Mouse (Mus musculus) embryonic fibroblast, embryonic 13.5 days (primary cell): ENCODE results near the gene Fcgr3. TPM values are rescaled to one million over a fixed set of nuclear protein-coding genes. Genes with fewer than 3 reads are reported as not detected.

Experiments
- H3K27ac ChIP-seq: 2 replicates; pipeline ENCODE4 v1.5.1; 2012; ENCODE audit warnings: low read length, control low read depth, inconsistent platforms; ENCODE audit not compliant: insufficient read depth
- H3K4me1 ChIP-seq: 2 replicates; pipeline ENCODE4 v1.6.1; 2011; ENCODE audit warnings: low read length; ENCODE audit not compliant: control insufficient read depth, insufficient read depth
- H3K4me3 ChIP-seq: 2 replicates; pipeline ENCODE4 v1.5.1; 2011; ENCODE audit warnings: mild to moderate bottlenecking, control low read depth, low read length; ENCODE audit not compliant: insufficient read depth
- CTCF ChIP-seq: IDR thresholded peaks from 2 replicates; pipeline ENCODE4 v1.5.1; 2011; ENCODE audit warnings: mild to moderate bottlenecking, control low read depth, low read length, moderate library complexity, borderline replicate concordance; ENCODE audit not compliant: insufficient read depth
- POLR2A ChIP-seq: IDR thresholded peaks from 2 replicates; pipeline ENCODE4 v1.6.1; 2011; ENCODE audit warnings: low read depth, mild to moderate bottlenecking, control low read depth, low read length, moderate library complexity
- polyA plus RNA-seq: library from polyadenylated mRNA; stranded (reverse); fragments of >200 nt; gene quantifications from 2 replicates; pipeline ENCODE4 v1.2.4, GENCODE M21; 2011; ENCODE audit warnings: low read depth; ENCODE audit not compliant: missing spikeins, insufficient read length

The Fcgr3 gene
- polyA plus RNA-seq, 1 experiment = 3.9 TPM

DNA sequence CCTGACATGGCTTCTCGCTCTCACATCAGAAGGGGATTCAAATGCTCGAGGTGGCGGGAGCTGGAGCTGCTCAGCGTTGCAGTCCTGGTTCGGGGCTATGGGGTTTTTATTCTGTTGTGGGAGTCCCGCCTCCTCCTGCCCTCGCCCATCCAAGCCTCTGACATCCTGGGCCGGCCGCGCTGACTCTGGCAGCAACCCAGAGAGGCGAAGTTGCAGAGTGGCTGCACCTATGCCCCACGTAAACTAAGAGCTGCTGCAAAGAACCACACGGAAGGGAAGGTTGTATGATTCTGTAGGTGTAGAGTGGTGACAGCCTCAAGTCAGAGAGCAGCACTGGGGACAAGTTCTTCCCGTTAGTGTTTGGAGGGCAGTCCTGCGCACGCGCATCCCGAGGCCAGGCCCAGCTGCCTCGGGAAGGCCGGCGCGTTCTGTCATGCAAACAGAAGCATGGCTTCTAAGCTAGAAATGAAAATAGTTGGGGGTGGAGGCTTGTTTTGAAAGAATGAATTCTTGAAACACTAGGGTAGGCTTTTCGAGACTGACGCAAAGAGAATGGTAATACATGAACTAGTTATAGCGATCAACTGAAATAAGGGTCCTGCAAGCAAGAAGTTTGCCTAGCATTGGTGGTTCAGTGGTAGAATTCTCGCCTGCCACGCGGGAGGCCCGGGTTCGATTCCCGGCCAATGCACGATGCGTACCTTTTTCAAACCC, 20.2 kb downstream of the Fcgr3 start:
- Histone ChIP-seq H3K27ac (peak overlapping the region; percentile 68), H3K4me1 (no peaks in the 10 kb centered on the region), H3K4me3 (peak overlapping the region; percentile 84)
- TF ChIP-seq POLR2A (peak; percentile 45), CTCF (no peak)

DNA sequence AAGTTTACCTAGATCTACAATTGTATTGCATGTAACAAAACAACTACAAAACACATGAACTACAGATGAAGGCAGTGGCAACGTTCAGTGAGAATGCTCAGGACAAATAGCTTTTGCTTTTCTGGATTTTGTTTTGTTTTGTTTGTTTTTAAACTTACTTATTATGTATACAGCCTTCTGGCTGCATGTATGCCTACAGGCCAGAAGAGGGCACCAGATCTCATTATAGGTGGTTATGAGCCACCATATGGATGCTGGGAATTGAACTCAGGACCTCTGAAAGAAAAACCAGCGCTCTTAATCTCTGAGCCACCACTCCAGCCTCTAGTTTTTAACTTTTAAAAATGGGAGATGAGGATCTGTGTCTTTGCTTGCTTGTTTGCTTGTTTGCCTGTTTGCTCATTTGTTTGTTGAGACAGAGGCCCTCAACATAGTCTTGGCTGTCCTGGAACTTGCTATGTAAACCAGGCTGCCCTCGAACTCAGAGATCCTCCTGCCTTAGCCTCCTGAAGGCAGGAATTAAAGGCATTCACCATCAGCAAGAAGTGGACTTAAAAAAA, 21.1 kb downstream of the Fcgr3 start:
- Histone ChIP-seq H3K4me1 (no peaks in the 10 kb centered on the region), H3K4me3 (peak overlapping the region; percentile 84), H3K27ac (no peak overlapping the region)
- TF ChIP-seq CTCF (no peak), POLR2A (no peak)

DNA sequence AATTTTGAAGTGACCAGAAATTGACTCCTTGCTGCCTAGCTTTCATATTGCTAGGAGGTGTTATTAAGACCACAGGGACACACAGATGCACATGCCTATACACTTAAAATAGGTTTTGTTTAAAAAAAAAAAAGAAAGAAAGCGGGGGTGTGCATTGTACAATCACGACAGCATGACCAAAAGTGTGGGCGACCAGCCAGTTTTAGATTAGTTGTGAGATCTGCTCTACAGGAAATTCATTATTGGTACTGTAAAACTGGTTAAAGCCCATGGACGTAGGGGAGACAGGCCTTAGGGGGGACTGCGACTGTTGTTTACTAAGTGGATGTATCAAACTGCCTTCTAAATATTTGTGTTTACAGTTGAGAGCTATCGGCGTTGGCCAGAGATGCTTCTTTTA, 24.9 kb downstream of the Fcgr3 start:
- Histone ChIP-seq H3K4me3 (no peak overlapping the region), H3K27ac (no peak overlapping the region), H3K4me1 (no peaks in the 10 kb centered on the region; the same call in 1 of the 2 replicates)
- no peak for TF ChIP-seq CTCF
- TF ChIP-seq POLR2A = no peak

DNA sequence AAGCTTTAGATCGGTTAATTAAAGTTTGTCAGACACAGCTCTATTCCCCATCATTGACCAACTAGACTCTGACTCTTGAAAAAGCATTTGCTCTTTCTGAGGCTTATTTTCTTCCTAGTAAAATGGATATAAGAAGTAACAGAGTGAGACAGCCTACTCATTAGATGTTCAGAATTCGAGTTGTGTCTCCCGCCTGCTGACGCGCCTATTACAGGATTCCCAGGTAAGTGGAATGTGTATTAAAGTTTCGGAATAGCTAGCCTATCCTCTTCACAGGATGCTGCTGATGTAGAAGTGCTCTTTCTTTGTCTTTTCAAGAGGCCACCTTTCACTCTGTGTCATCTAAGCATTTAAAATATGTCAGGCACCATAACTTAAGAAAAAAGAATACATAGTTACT, 25.6 kb downstream of the Fcgr3 start:
- Histone ChIP-seq H3K27ac (no peak overlapping the region), H3K4me3 (no peak overlapping the region), H3K4me1 (no peaks in the 10 kb centered on the region; the same call in 1 of the 2 replicates)
- TF ChIP-seq CTCF (no peak), POLR2A (no peak)

DNA sequence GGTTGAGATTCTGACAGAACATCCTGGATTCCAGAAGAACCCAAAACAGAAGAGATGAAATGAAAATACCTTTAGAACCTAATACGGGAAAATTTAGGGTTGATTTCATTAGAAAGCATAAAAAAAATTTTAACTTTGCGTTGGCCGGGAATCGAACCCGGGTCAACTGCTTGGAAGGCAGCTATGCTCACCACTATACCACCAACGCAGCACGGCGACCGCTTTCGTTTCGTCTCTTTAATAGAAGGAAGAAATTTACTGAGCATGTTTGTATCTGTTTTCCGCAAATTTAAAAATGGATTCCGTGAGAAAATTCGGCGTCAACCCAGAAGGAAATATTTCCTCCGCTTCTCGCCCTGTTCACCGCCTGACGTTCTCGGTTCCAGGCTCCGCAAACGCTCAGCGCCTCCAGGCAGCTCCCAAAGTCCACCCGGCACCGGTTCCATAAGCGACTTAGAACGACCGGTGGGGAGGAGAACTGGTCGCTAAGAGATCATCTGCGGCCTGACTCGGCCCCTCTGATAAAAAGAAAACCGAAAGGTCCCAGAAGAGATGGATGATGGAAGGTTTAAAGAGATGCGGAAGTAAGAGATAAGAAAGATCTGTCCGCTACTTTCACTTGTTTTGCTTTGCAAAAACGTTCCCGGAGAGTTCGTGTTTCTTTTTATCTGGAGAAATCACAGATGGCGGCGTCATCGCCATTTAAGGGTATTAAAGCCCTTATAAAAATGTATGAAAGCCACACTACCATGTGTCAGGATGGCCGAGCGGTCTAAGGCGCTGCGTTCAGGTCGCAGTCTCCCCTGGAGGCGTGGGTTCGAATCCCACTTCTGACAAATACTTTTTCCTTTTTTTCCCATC, 26.6 kb downstream of the Fcgr3 start:
- H3K4me1 ChIP-seq = no peaks in the 10 kb centered on the region; the same call in 1 of the 2 replicates
- peak overlapping the region; percentile 98 for H3K4me3 ChIP-seq
- H3K27ac ChIP-seq = no peak overlapping the region
- TF ChIP-seq POLR2A (no peak), CTCF (no peak)

DNA sequence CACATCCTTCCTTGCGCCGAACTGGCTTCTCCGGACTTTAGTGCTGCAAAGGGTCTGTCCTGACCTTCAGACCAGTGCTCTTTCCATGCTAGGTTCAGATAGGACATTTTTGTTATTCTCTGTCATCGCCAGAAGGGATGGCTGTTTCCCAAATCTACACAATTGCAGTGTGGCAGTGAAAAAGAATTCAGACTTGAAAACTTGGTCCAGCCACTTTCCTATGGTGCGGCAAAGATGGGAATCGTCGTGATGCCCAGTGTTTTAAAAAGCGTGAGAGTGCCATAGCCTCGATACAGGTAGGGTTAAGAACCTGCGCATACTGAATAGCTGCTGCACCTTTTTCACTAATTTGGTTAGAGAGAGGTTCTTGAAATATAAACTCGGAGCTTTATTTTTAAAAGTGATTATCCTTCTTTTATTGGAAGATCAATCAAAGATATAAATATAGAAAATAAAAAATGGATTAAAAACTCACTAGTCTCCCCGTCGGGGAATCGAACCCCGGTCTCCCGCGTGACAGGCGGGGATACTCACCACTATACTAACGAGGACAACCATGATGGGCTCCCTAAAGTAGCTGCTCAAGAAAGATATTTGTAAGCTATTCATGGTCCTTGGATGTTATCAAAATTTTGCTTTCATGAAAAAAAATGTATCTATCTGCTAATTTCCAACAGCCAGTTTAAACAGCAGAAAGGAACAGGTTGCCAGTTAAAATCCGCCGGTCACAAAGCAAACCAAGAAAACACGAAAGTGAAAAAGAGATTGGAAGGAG, 28.0 kb downstream of the Fcgr3 start:
- Histone ChIP-seq H3K4me1 (no peaks in the 10 kb centered on the region; the same call in 1 of the 2 replicates), H3K4me3 (peak overlapping the region; percentile 99), H3K27ac (no peak overlapping the region)
- TF ChIP-seq CTCF (no peak), POLR2A (no peak)

DNA sequence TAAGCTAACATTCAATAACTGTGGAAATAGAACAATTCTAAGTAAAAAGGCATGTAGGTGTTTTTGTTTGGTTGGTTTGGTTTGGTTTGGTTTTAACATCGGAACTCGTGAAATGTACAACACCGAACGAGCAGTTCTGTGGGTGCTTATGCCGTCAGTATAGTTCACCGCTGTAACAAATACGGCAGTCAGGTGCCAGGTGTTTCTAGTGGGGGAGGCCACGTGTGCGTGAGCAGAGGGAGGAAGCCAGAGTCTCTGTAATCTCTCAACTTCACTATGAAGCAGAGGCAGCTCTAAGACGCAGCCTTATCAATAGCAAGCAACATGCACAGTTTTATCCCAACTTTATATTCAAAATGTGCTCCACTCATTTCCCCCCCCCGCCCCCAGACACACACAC, 29.1 kb downstream of the Fcgr3 start:
- Histone ChIP-seq H3K4me3 (no peak overlapping the region), H3K27ac (no peak overlapping the region), H3K4me1 (no peaks in the 10 kb centered on the region; the same call in 1 of the 2 replicates)
- TF ChIP-seq POLR2A (no peak), CTCF (no peak)

DNA sequence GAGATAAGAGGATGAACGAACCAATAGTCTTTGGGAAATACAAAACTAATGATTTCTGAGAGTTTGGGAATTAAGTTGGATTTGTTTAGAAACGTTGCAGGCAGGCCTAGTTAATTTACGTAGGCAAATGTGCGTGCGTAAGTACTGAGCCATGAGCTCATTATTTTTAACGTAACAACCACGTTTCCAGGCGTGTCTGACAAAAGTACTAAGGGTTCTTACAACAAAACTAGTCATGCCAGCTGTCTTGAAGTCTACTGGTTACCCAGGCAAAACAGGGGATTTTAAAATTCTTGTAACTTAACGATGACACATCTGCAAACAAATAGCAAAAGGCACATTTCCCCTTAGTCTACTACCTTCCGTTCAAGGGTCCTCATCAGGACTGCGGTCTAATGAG, 30.5 kb downstream of the Fcgr3 start:
- H3K4me1 ChIP-seq = no peaks in the 10 kb centered on the region; the same call in 1 of the 2 replicates
- TF ChIP-seq CTCF (no peak), POLR2A (no peak)
- H3K27ac ChIP-seq = no peak overlapping the region
- peak overlapping the region; percentile 54 for H3K4me3 ChIP-seq

DNA sequence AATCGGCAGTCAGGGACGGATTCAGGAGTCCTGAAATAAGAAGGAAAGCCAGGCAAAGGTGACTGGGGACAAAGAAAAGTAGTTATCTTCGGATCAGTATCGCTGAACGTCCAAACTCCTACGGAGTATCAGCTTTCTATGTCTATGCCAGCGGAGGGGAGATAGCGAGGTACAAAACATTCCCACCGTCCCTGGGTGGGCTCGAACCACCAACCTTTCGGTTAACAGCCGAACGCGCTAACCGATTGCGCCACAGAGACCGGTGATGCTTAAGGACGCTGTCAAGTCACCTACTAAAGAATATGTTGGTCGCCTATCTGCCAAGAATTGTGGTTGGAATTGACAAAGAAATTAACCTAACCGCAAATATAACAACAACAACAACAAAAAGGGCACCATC, 31.0 kb downstream of the Fcgr3 start:
- TF ChIP-seq CTCF (no peak), POLR2A (no peak)
- Histone ChIP-seq H3K4me3 (peak overlapping the region; percentile 81), H3K27ac (no peak overlapping the region), H3K4me1 (no peaks in the 10 kb centered on the region; the same call in 1 of the 2 replicates)
